Mouse (Mus musculus): ENCODE measurements around the gene Slco3a1.
A peak's percentile ranks its signal among the peaks of the same experiment; 100 is the strongest.

The Slco3a1 gene

GRCm38 (mm10) chr7:74554608-74555311 is at the start of gene Slco3a1:
TSS of gene Slco3a1 (minus strand) at chr7:74554780.
- DNase-seq (ENCODE audit: low spot score) = peak; percentile 80

- no peak for DNase-seq (ENCODE audit: low spot score)
Measured at GRCm38 (mm10) chr7:74600996-74601395, 46.4 kb upstream of the Slco3a1 start.

- no peak for DNase-seq (ENCODE audit: low spot score)
Measured at GRCm38 (mm10) chr7:74579411-74579810, 24.8 kb upstream of the Slco3a1 start.

- DNase-seq (ENCODE audit: low spot score) = no peak
Measured at GRCm38 (mm10) chr7:74575678-74576077, 21.1 kb upstream of the Slco3a1 start.

GRCm38 (mm10) chr7:74555416-74555815 is 836 bp upstream of the Slco3a1 start:
- DNase-seq (ENCODE audit: low spot score) = peak; percentile 81

GRCm38 (mm10) chr7:74554041-74554561 is 479 bp downstream of the Slco3a1 start:
- peak; percentile 71 for DNase-seq (ENCODE audit: low spot score)

- no peak for DNase-seq (ENCODE audit: low spot score)
Measured at GRCm38 (mm10) chr7:74553111-74553650, 1.4 kb downstream of the Slco3a1 start.

- no peak for DNase-seq (ENCODE audit: low spot score)
Measured at GRCm38 (mm10) chr7:74552546-74552945, 2.0 kb downstream of the Slco3a1 start.

GRCm38 (mm10) chr7:74552000-74552358 is 2.6 kb downstream of the Slco3a1 start:
- DNase-seq (ENCODE audit: low spot score) = no peak

- DNase-seq (ENCODE audit: low spot score) = no peak
Measured at GRCm38 (mm10) chr7:74551338-74551999, 3.1 kb downstream of the Slco3a1 start.

- no peak for DNase-seq (ENCODE audit: low spot score)
Measured at GRCm38 (mm10) chr7:74549686-74550085, 4.9 kb downstream of the Slco3a1 start.

- DNase-seq (ENCODE audit: low spot score) = no peak
Measured at GRCm38 (mm10) chr7:74549013-74549582, 5.5 kb downstream of the Slco3a1 start.

GRCm38 (mm10) chr7:74546691-74547090 is 7.9 kb downstream of the Slco3a1 start:
- no peak for DNase-seq (ENCODE audit: low spot score)

GRCm38 (mm10) chr7:74545498-74545990 is 9.0 kb downstream of the Slco3a1 start:
- no peak for DNase-seq (ENCODE audit: low spot score)

- DNase-seq (ENCODE audit: low spot score) = no peak
Measured at GRCm38 (mm10) chr7:74544306-74544705, 10.3 kb downstream of the Slco3a1 start.

GRCm38 (mm10) chr7:74541958-74542357 is 12.6 kb downstream of the Slco3a1 start:
- DNase-seq (ENCODE audit: low spot score) = no peak

- no peak for DNase-seq (ENCODE audit: low spot score)
Measured at GRCm38 (mm10) chr7:74540933-74541725, 13.5 kb downstream of the Slco3a1 start.

GRCm38 (mm10) chr7:74536186-74536585 is 18.4 kb downstream of the Slco3a1 start:
- DNase-seq (ENCODE audit: low spot score) = no peak

GRCm38 (mm10) chr7:74531468-74532097 is 23.0 kb downstream of the Slco3a1 start:
- DNase-seq (ENCODE audit: low spot score) = no peak

- DNase-seq (ENCODE audit: low spot score) = no peak
Measured at GRCm38 (mm10) chr7:74529877-74530276, 24.7 kb downstream of the Slco3a1 start.

GRCm38 (mm10) chr7:74529183-74529757 is 25.3 kb downstream of the Slco3a1 start:
- DNase-seq (ENCODE audit: low spot score) = no peak
